Mouse (Mus musculus): ENCODE data around the gene Dtx1. TPM values are rescaled to one million over a fixed set of nuclear protein-coding genes. Genes with fewer than 3 reads are reported as not detected.
A peak's percentile ranks its signal among the peaks of the same experiment; 100 is the strongest.

Gene Dtx1
- polyA plus RNA-seq, 1 experiment from 2014 or later: 0.23 TPM

GRCm38 (mm10) chr5:120696057-120696743 is 15.5 kb downstream of the Dtx1 start:
- H3K36me3 ChIP-seq (replicated peaks; ENCODE audit: insufficient read depth, low read length): no peaks in the 10 kb centered on the region
- no peaks in the 10 kb centered on the region for H3K9me3 ChIP-seq (ENCODE audit: low read length)
- H3K4me3 ChIP-seq (ENCODE audit: low read depth, low read length): no peak overlapping the region
- H3K9ac ChIP-seq (replicated peaks): no peak overlapping the region
- peak; percentile 84 for ATAC-seq
- peaks cover 53% of the 10 kb centered on the region for H3K27me3 ChIP-seq (ENCODE audit: insufficient read depth, low read length)
- H3K4me1 ChIP-seq (ENCODE audit: insufficient read depth): peaks cover 2% of the 10 kb centered on the region; the same call in 1 of the 2 replicates
- TF ChIP-seq EP300 (IDR thresholded peaks at IDR 0.05; ENCODE audit: low read depth) (no peak), CTCF (IDR thresholded peaks at IDR 0.05; ENCODE audit: low read depth) (no peak)
- no peak overlapping the region for H3K4me2 ChIP-seq (ENCODE audit: low read depth, low read length)
- no peak overlapping the region for H3K27ac ChIP-seq (ENCODE audit: low read depth)
- DNase-seq: peak; percentile 49
- 54% methylated on average over 16 of the region's 16 CpGs for WGBS (ENCODE audit: insufficient replicate concordance)

- H3K4me2 ChIP-seq (ENCODE audit: low read depth, low read length): no peak overlapping the region
- H3K27me3 ChIP-seq (ENCODE audit: insufficient read depth, low read length): peaks cover 49% of the 10 kb centered on the region
- no peak overlapping the region for H3K9ac ChIP-seq (replicated peaks)
- no peaks in the 10 kb centered on the region; the same call in 1 of the 2 replicates for H3K4me1 ChIP-seq (ENCODE audit: insufficient read depth)
- no peak overlapping the region for H3K27ac ChIP-seq (ENCODE audit: low read depth)
- no peaks in the 10 kb centered on the region for H3K9me3 ChIP-seq (ENCODE audit: low read length)
- ATAC-seq: no peak
- no peak overlapping the region for H3K4me3 ChIP-seq (ENCODE audit: low read depth, low read length)
- no peaks in the 10 kb centered on the region for H3K36me3 ChIP-seq (replicated peaks; ENCODE audit: insufficient read depth, low read length)
- DNase-seq: no peak
- 5% methylated on average over 41 of the region's 41 CpGs for WGBS (ENCODE audit: insufficient replicate concordance)
- TF ChIP-seq EP300 (IDR thresholded peaks at IDR 0.05; ENCODE audit: low read depth) (no peak), CTCF (IDR thresholded peaks at IDR 0.05; ENCODE audit: low read depth) (no peak)
Observed at GRCm38 (mm10) chr5:120694695-120695074, 17.0 kb downstream of the Dtx1 start.

DNA sequence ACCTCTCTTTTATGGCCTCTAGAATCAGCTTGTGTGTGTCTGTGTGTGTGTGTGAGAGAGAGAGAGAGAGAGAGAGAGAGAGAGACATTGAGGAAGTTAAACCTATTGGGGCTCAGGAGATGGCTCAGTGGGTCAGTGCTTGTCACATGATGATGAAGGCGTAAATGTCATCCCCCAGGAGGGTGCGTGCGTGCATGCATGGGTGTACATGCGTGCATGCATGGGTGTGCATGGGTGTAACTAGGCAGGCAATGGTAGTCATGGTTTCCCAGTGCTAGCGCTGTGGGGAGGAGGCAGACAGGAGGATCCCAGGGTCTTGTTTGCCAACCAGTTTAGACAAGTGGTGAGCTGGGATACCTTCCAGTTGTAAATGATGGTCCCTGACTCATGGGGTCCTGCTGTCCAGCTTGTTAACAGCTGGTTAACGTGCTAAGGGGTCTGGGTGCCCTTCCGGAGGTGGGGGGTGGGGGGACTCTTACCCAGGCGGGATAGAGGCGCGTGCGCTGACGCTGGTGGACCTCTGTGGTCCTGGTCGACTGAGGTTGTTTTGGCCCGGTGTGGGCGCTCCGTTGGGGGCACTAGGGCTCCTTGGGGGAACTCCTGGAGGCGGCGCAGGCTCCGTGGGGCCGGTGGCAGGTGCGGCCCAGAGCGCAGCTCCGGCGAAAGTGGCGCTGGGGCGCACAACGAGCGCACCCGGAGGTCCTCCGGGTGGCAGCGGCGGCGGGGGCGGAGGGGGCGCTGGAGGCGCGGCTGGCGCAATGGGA is 17.6 kb downstream of the Dtx1 start:
- no peak overlapping the region for H3K9ac ChIP-seq (replicated peaks)
- no peak overlapping the region for H3K4me2 ChIP-seq (ENCODE audit: low read depth, low read length)
- H3K4me3 ChIP-seq (ENCODE audit: low read depth, low read length): no peak overlapping the region
- no peaks in the 10 kb centered on the region; the same call in 1 of the 2 replicates for H3K4me1 ChIP-seq (ENCODE audit: insufficient read depth)
- peaks cover 48% of the 10 kb centered on the region for H3K27me3 ChIP-seq (ENCODE audit: insufficient read depth, low read length)
- TF ChIP-seq CTCF (IDR thresholded peaks at IDR 0.05; ENCODE audit: low read depth) (no peak), EP300 (IDR thresholded peaks at IDR 0.05; ENCODE audit: low read depth) (no peak)
- no peak for ATAC-seq
- H3K27ac ChIP-seq (ENCODE audit: low read depth): no peak overlapping the region
- H3K36me3 ChIP-seq (replicated peaks; ENCODE audit: insufficient read depth, low read length): no peaks in the 10 kb centered on the region
- no peaks in the 10 kb centered on the region for H3K9me3 ChIP-seq (ENCODE audit: low read length)
- no peak for DNase-seq
- WGBS (ENCODE audit: insufficient replicate concordance): 10% methylated on average over 34 of the region's 38 CpGs

DNA sequence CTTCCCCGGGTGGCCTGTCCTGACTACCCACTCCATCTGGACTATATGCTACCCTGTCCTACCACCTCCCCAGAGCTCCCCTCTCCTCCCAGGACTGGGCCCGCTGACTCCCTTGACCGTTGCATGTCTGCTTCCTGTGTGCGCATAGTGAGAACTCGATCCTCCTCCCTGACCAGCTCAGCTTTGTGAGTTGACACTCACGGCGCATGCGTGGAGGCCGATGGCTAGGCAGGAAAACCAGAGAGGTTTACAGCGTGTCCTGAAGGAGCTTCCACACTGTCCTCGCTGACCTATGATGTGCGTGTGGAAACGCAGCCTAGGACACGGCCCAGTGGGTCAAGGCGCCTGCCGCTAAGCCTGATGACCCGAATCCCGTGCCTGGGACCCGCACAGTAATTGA is 19.7 kb downstream of the Dtx1 start:
- 72% methylated on average over 19 of the region's 19 CpGs for WGBS (ENCODE audit: insufficient replicate concordance)
- no peak for DNase-seq

GRCm38 (mm10) chr5:120690417-120690816 is 21.3 kb downstream of the Dtx1 start:
- WGBS (ENCODE audit: insufficient replicate concordance): 55% methylated on average over 4 of the region's 4 CpGs
- no peak for ATAC-seq
- Histone ChIP-seq H3K36me3 (replicated peaks; ENCODE audit: insufficient read depth, low read length) (no peaks in the 10 kb centered on the region), H3K4me1 (ENCODE audit: insufficient read depth) (no peaks in the 10 kb centered on the region), H3K4me2 (ENCODE audit: low read depth, low read length) (no peak overlapping the region), H3K9me3 (ENCODE audit: low read length) (no peaks in the 10 kb centered on the region), H3K9ac (replicated peaks) (no peak overlapping the region), H3K27ac (ENCODE audit: low read depth) (no peak overlapping the region), H3K4me3 (ENCODE audit: low read depth, low read length) (no peak overlapping the region), H3K27me3 (ENCODE audit: insufficient read depth, low read length) (peaks cover 41% of the 10 kb centered on the region)
- TF ChIP-seq CTCF (IDR thresholded peaks at IDR 0.05; ENCODE audit: low read depth) (no peak), EP300 (IDR thresholded peaks at IDR 0.05; ENCODE audit: low read depth) (no peak)
- DNase-seq: no peak

More for the DNA sequence above, 19.7 kb downstream of the Dtx1 start:
- Histone ChIP-seq H3K27ac (ENCODE audit: low read depth) (no peak overlapping the region), H3K9ac (replicated peaks) (no peak overlapping the region), H3K4me2 (ENCODE audit: low read depth, low read length) (no peak overlapping the region), H3K27me3 (ENCODE audit: insufficient read depth, low read length) (peaks cover 43% of the 10 kb centered on the region), H3K4me1 (ENCODE audit: insufficient read depth) (no peaks in the 10 kb centered on the region; the same call in 1 of the 2 replicates), H3K4me3 (ENCODE audit: low read depth, low read length) (no peak overlapping the region), H3K36me3 (replicated peaks; ENCODE audit: insufficient read depth, low read length) (no peaks in the 10 kb centered on the region), H3K9me3 (ENCODE audit: low read length) (no peaks in the 10 kb centered on the region)
- TF ChIP-seq EP300 (IDR thresholded peaks at IDR 0.05; ENCODE audit: low read depth) (no peak), CTCF (IDR thresholded peaks at IDR 0.05; ENCODE audit: low read depth) (no peak)
- no peak for ATAC-seq

DNA sequence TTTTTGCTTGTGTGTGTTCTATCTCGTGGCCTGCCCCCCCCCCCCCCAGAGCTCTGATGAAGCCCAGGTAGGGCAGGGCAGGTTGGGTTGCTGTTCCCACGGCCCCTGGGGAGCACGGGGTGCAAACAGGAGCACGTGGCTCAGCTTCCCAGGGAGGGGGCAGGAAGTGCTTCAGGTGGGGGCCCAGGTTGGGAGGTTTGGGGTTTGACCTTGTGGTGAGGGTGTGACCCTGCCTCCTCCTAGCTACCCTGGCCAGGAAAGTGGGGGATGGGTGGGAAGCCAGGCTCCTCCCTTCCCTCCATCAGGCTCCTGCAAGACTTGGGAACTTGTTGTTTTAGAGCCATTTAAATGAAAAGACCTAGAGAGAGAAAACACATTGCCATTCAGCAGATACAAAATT is 23.3 kb downstream of the Dtx1 start:
- Histone ChIP-seq H3K9ac (replicated peaks) (no peak overlapping the region), H3K4me3 (ENCODE audit: low read depth, low read length) (no peak overlapping the region), H3K27ac (ENCODE audit: low read depth) (no peak overlapping the region), H3K4me2 (ENCODE audit: low read depth, low read length) (no peak overlapping the region), H3K27me3 (ENCODE audit: insufficient read depth, low read length) (peaks cover 23% of the 10 kb centered on the region), H3K36me3 (replicated peaks; ENCODE audit: insufficient read depth, low read length) (no peaks in the 10 kb centered on the region), H3K9me3 (ENCODE audit: low read length) (no peaks in the 10 kb centered on the region), H3K4me1 (ENCODE audit: insufficient read depth) (no peaks in the 10 kb centered on the region)
- ATAC-seq (no peak), DNase-seq (peak; percentile 16)
- WGBS (ENCODE audit: insufficient replicate concordance): 18% methylated on average over 4 of the region's 4 CpGs
- TF ChIP-seq EP300 (IDR thresholded peaks at IDR 0.05; ENCODE audit: low read depth) (no peak), CTCF (IDR thresholded peaks at IDR 0.05; ENCODE audit: low read depth) (no peak)
